Comparison of ENCODE assay signal across 10 mouse cellular contexts in genomic region chr2:115979683-115980476, GRCm38 (mm10).
A peak's percentile ranks its signal among the peaks of the same experiment; 100 is the strongest.
DNase-seq lines count a peak whose midpoint lies in the region; ATAC-seq lines count a peak whose summit lies in the region.
"Had no signal": no experiment of that assay in that cellular context is flagged by ENCODE, and none has a peak within 500 bp of the region (broad histone marks: within the 10 kb centered on the region; RNA-seq: fewer than 3 reads in every experiment).

No protein-coding gene starts in this region.

- H3K9ac ChIP-seq in hindbrain, embryonic 15.5 days, result no peak overlapping the region
- no peak overlapping the region for H3K9ac ChIP-seq in midbrain, embryonic 15.5 days
- H3K9ac ChIP-seq: limb, embryonic 15.5 days had no signal

- H3K36me3 ChIP-seq in embryonic facial prominence, embryonic 10.5 days (replicated peaks), result peaks cover 59% of the 10 kb centered on the region
- no peaks in the 10 kb centered on the region for H3K36me3 ChIP-seq in hindbrain, embryonic 15.5 days
- no peaks in the 10 kb centered on the region for H3K36me3 ChIP-seq in midbrain, embryonic 15.5 days (replicated peaks)
- H3K36me3 ChIP-seq: limb, embryonic 15.5 days had no signal

- no peaks in the 10 kb centered on the region for H3K27me3 ChIP-seq in embryonic facial prominence, embryonic 10.5 days (replicated peaks; ENCODE audit: low read depth, poor library complexity, severe bottlenecking)
- H3K27me3 ChIP-seq in hindbrain, embryonic 15.5 days, result no peaks in the 10 kb centered on the region
- H3K27me3 ChIP-seq in midbrain, embryonic 15.5 days (replicated peaks), result no peaks in the 10 kb centered on the region
- H3K27me3 ChIP-seq: limb, embryonic 15.5 days had no signal

- 67% methylated on average over 14 of the region's 14 CpGs for WGBS in embryonic facial prominence, embryonic 10.5 days
- WGBS in hindbrain, embryonic 15.5 days, result 28% methylated on average over 14 of the region's 14 CpGs
- 33% methylated on average over 14 of the region's 14 CpGs for WGBS in midbrain, embryonic 15.5 days

- peaks cover 27% of the 10 kb centered on the region for H3K4me1 ChIP-seq in embryonic facial prominence, embryonic 10.5 days
- peaks cover 26% of the 10 kb centered on the region for H3K4me1 ChIP-seq in hindbrain, embryonic 15.5 days (replicated peaks)
- peaks cover 5% of the 10 kb centered on the region; the same call in 1 of the 2 replicates for H3K4me1 ChIP-seq in midbrain, embryonic 15.5 days
- H3K4me1 ChIP-seq: limb, embryonic 15.5 days had no signal

- peak; percentile 85 to 89 for DNase-seq in adrenal gland, adult (ENCODE audit: inconsistent age in 2 of 2, low spot score in 1 of 2)
- DNase-seq in adrenal gland, postnatal 25 days, result no peak
- DNase-seq in embryonic facial prominence, embryonic 10.5 days (ENCODE audit: low spot score), result peak; percentile 24
- no peak for DNase-seq in spleen, adult 18-20 months
- no peak for DNase-seq in testis, postnatal 14 days (ENCODE audit: low spot score)
- DNase-seq: cerebellum, postnatal 25 days had no signal

- no peak overlapping the region for H3K4me2 ChIP-seq in hindbrain, embryonic 15.5 days
- no peak overlapping the region for H3K4me2 ChIP-seq in midbrain, embryonic 15.5 days
- H3K4me2 ChIP-seq: limb, embryonic 15.5 days had no signal

- H3K27ac ChIP-seq in embryonic facial prominence, embryonic 10.5 days (replicated peaks), result peak overlapping the region; percentile 61; the same call in 1 of the 2 replicates
- H3K27ac ChIP-seq in hindbrain, embryonic 15.5 days (replicated peaks), result peak overlapping the region; percentile 60
- peak overlapping the region; percentile 65 for H3K27ac ChIP-seq in midbrain, embryonic 15.5 days
- H3K27ac ChIP-seq: limb, embryonic 15.5 days had no signal

- peak; percentile 62 for ATAC-seq in hindbrain, embryonic 15.5 days (ENCODE audit: low FRiP score, low read depth)
- ATAC-seq in midbrain, embryonic 15.5 days (replicated peaks), result peak; percentile 91
- ATAC-seq in erythroid progenitor cell, adult 5-6 weeks (replicated peaks; ENCODE audit: low FRiP score, poor library complexity, severe bottlenecking), result no peak

- no peaks in the 10 kb centered on the region for H3K9me3 ChIP-seq in embryonic facial prominence, embryonic 10.5 days
- no peaks in the 10 kb centered on the region for H3K9me3 ChIP-seq in hindbrain, embryonic 15.5 days
- no peaks in the 10 kb centered on the region for H3K9me3 ChIP-seq in midbrain, embryonic 15.5 days
- H3K9me3 ChIP-seq: limb, embryonic 15.5 days had no signal

- H3K4me3 ChIP-seq in embryonic facial prominence, embryonic 10.5 days, result no peak overlapping the region
- no peak overlapping the region for H3K4me3 ChIP-seq in hindbrain, embryonic 15.5 days
- no peak overlapping the region for H3K4me3 ChIP-seq in midbrain, embryonic 15.5 days
- H3K4me3 ChIP-seq: limb, embryonic 15.5 days had no signal

Comparison
In these comparisons a context has a peak if more than half of its experiments do, and no peak if none do; other contexts are left out.
1. DNase-seq: peak in adrenal gland, adult (2 of 2) and embryonic facial prominence, embryonic 10.5 days (single experiment); none in adrenal gland, postnatal 25 days (single experiment), spleen, adult 18-20 months (0 of 2) and testis, postnatal 14 days (single experiment).
2. Peak in every context shown above with its lines, with median percentiles within 50 percentile points of each other: H3K27ac ChIP-seq.